Mouse (Mus musculus): ENCODE measurements at regions not wholly inside any gene's neighbourhood (a gene's known extent, or its start where the extent isn't known, plus 50 kb on each side); places are given as distances from the start of the nearest gene placed in this dataset.
A peak's percentile ranks its signal among the peaks of the same experiment; 100 is the strongest.

GRCm38 (mm10) chr13:41694749-41695419 is 89.2 kb downstream of the Tmem170b start:
- intact Hi-C loops (cut with DNase I): no loop called here
- DNase-seq (ENCODE audit: low spot score in 2 of 2): no peak

- intact Hi-C loops (cut with DNase I): no loop called here
Measured at GRCm38 (mm10) chr13:41696767-41697445, 91.2 kb downstream of the Tmem170b start.

DNA sequence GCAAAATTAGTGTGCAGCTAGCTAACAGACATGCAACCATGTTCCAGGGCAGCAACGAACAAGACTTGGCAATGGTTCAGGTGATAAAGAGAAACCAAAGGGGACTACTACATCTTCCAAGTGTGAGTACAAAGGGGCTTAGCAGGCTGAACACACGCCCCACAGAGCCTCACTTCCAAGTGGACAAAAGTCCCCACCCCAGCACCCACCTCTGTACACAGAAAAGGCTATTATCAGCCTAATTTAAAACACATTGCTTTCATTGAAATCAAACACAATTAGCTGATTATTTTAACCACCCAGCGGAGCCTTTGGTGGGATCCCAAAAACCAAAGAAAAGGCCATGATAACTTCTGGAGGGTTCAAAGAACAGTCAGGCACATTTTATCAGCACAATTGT is 95.6 kb downstream of the Tmem170b start:
- intact Hi-C loops (cut with DNase I): loop anchor here (10.0 kb wide), 2 partner anchors 57 to 883 kb away; no protein-coding TSS in a partner anchor
- DNase-seq (ENCODE audit: low spot score in 2 of 2): no peak

More at GRCm38 (mm10) chr13:41696767-41697445, 91.2 kb downstream of the Tmem170b start:
- no peak for DNase-seq (ENCODE audit: low spot score in 2 of 2)

DNA sequence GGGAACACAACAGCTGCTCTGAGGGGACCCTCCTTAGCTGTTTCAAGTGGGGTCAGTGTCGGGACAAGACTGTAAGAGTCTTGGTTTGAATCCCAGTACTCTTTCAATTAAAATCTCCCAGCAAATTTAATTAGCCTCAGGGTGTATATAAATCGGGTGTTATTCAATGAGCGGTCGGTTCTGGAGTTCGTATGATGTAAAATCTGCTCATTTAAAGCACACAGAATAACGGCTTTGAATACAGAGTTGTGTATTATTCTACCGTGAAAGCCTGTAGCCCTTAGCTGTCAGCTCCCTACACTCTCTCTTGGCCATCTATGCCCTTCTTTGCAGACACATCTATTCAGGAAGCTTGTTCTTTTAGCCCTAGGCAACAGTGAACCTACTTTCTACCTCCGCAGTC is 96.1 kb downstream of the Tmem170b start:
- DNase-seq (ENCODE audit: low spot score in 2 of 2): no peak
- intact Hi-C loops (cut with DNase I): loop anchor here (10.0 kb wide), 2 partner anchors 57 to 883 kb away; no protein-coding TSS in a partner anchor

DNA sequence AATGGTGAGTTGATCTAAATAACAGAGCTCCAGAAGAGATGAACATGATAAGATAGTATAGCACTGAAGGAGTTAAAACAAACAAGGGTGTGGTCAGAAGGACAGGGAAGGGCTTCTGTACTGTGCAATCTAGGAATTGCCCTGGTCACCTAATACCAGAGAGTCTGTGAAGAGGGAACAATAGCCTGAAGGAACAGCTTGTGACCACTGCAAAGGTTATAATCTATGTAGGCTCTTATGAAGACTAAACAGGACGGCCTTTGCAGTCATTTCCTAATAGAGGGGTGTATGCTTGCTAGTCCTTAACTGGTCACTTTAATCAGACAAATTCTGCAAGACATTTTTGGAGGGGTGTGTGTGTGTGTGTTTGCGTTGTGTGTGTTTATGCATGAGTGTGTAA is 97.5 kb downstream of the Tmem170b start:
- no peak for DNase-seq (ENCODE audit: low spot score in 2 of 2)
- intact Hi-C loops (cut with DNase I): loop anchor here (10.0 kb wide), 2 partner anchors 58 to 882 kb away; no protein-coding TSS in a partner anchor

GRCm38 (mm10) chr13:41703618-41704017 is 97.9 kb downstream of the Tmem170b start:
- intact Hi-C loops (cut with DNase I): loop anchor here (10.0 kb wide), 2 partner anchors 59 to 881 kb away; no protein-coding TSS in a partner anchor
- DNase-seq (ENCODE audit: low spot score in 2 of 2): no peak

GRCm38 (mm10) chr13:41704806-41705205 is 99.1 kb downstream of the Tmem170b start:
- intact Hi-C loops (cut with DNase I): loop anchor here (10.0 kb wide), 2 partner anchors 60 to 880 kb away; no protein-coding TSS in a partner anchor

GRCm38 (mm10) chr13:41705636-41706035 is 99.9 kb downstream of the Tmem170b start:
- DNase-seq (ENCODE audit: low spot score in 2 of 2): no peak
- intact Hi-C loops (cut with DNase I): loop anchor here (10.0 kb wide), 2 partner anchors 61 to 879 kb away; no protein-coding TSS in a partner anchor

More at GRCm38 (mm10) chr13:41704806-41705205, 99.1 kb downstream of the Tmem170b start:
- DNase-seq (ENCODE audit: low spot score in 2 of 2): no peak

- intact Hi-C loops (cut with DNase I): loop anchor here (2.0 to 10.0 kb wide), 4 partner anchors 63 to 877 kb away; partner anchors contain the start of gene Edn1
- DNase-seq (ENCODE audit: low spot score in 2 of 2): no peak
Measured at GRCm38 (mm10) chr13:41707811-41708210, 102.1 kb downstream of the Tmem170b start.

- intact Hi-C loops (cut with DNase I): loop anchor here (2.0 to 10.0 kb wide), 4 partner anchors 64 to 876 kb away; partner anchors contain the start of gene Edn1
- DNase-seq (ENCODE audit: low spot score in 2 of 2): no peak
Measured at GRCm38 (mm10) chr13:41709071-41709470, 103.4 kb downstream of the Tmem170b start.

DNA sequence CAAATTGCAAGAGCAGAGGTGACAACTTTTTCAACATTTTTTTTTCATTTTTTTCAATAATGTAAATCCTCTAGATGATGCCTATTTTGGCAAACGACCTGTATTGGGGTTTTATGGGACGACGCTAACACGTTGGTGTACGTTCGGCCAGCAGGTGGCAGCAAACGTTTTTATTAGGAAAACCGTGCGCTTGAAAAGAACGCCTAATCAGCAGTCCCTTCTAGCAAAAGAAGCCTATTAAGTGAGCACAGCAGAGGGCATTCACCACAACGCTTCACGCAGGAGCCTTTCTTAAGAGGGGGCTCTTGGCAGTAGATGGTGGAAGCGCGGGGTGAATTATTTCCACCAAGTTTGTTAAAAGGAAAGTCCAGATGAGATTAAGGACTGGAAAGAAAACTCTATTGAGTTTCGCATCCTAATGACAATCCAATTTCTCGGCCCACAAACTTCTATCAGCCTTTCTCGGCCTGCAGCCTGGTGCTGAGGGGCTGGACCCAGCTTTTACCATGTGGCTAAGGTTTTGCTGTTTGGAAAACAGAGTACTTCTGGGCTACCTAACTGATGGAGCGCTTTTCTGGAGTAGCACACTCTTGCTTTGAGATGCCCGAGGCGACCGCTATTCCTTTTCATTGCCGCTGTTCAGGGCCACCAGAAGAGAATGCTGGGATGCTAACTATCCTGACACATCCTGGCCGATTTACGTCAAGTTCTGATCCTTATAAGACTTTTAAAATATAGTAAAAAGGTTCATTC is 103.9 kb downstream of the Tmem170b start:
- intact Hi-C loops (cut with DNase I): loop anchor here (2.0 to 10.0 kb wide), 5 partner anchors 65 to 875 kb away; partner anchors contain the start of genes Edn1 and Hivep1
- DNase-seq (ENCODE audit: low spot score in 2 of 2): peak; percentile 85 to 95

GRCm38 (mm10) chr13:41712616-41713015 is 106.9 kb downstream of the Tmem170b start:
- intact Hi-C loops (cut with DNase I): loop anchor here (5.0 kb wide), 1 partner anchor 340 kb away; the partner anchor contains the start of gene Hivep1
- DNase-seq (ENCODE audit: low spot score in 2 of 2): no peak
